Mouse (Mus musculus): ENCODE measurements around the gene Sel1l. TPM values are rescaled to one million over a fixed set of nuclear protein-coding genes. Genes with fewer than 3 reads are reported as not detected.

The Sel1l gene
- total RNA-seq, 2 experiments from 2014 or later, result 120 to 180 TPM

GRCm38 (mm10) chr12:91780531-91780930 is 68.4 kb downstream of the Sel1l start:
- DNase-seq (ENCODE audit: low spot score in 2 of 2), result no peak

- peak; percentile 73 to 76 for DNase-seq (ENCODE audit: low spot score in 2 of 2)
Measured at GRCm38 (mm10) chr12:91779004-91779365, 70.0 kb downstream of the Sel1l start.

- peak; percentile 44 to 67 for DNase-seq (ENCODE audit: low spot score in 2 of 2)
Measured at GRCm38 (mm10) chr12:91778211-91779003, 70.5 kb downstream of the Sel1l start.

- no peak for DNase-seq (ENCODE audit: low spot score in 2 of 2)
Measured at GRCm38 (mm10) chr12:91776342-91776741, 72.6 kb downstream of the Sel1l start.

GRCm38 (mm10) chr12:91774811-91775284 is 74.1 kb downstream of the Sel1l start:
- DNase-seq (ENCODE audit: low spot score in 2 of 2), result no peak

GRCm38 (mm10) chr12:91768871-91769270 is 80.1 kb downstream of the Sel1l start:
- DNase-seq (ENCODE audit: low spot score in 2 of 2), result no peak

GRCm38 (mm10) chr12:91768176-91768575 is 80.8 kb downstream of the Sel1l start:
- DNase-seq (ENCODE audit: low spot score in 2 of 2), result no peak

- peak in 1 of 2 experiments; percentile 44 for DNase-seq (ENCODE audit: low spot score in 2 of 2)
Measured at GRCm38 (mm10) chr12:91766338-91767107, 82.4 kb downstream of the Sel1l start.

- DNase-seq (ENCODE audit: low spot score in 2 of 2), result no peak
Measured at GRCm38 (mm10) chr12:91765504-91765903, 83.5 kb downstream of the Sel1l start.

GRCm38 (mm10) chr12:91765054-91765453 is 83.9 kb downstream of the Sel1l start:
- DNase-seq (ENCODE audit: low spot score in 2 of 2), result no peak

GRCm38 (mm10) chr12:91764471-91764870 is 84.5 kb downstream of the Sel1l start:
- DNase-seq (ENCODE audit: low spot score in 2 of 2), result no peak

GRCm38 (mm10) chr12:91759836-91760235 is 89.1 kb downstream of the Sel1l start:
- DNase-seq (ENCODE audit: low spot score in 2 of 2), result no peak

GRCm38 (mm10) chr12:91757854-91758562 is 90.9 kb downstream of the Sel1l start:
- no peak for DNase-seq (ENCODE audit: low spot score in 2 of 2)

- DNase-seq (ENCODE audit: low spot score in 2 of 2), result no peak
Measured at GRCm38 (mm10) chr12:91756562-91757166, 92.3 kb downstream of the Sel1l start.

Small RNA genes within 50 kb of the gene (microRNA-seq; reads per million reads assigned to microRNA genes)
- gene Gm22015 (ENCODE audit: borderline number of aligned reads in 2 of 2), result 0 reads per million in 2 experiments

Other genes starting within 250 kb of the Sel1l start
- gene Ston2, start 60.8 kb downstream of the Sel1l start, total RNA-seq (2021), result 1 to 10 TPM; 3.7 to 8.3 TPM

Data from adrenal gland, adult 18-20 months (tissue).